Mouse (Mus musculus): ENCODE data around the gene Rab20.

Rab20 gene

GRCm38 (mm10) chr8:11452152-11452551 lies 26.4 kb downstream of the Rab20 start:
- DNase-seq: no peak

GRCm38 (mm10) chr8:11450184-11451113 lies 28.1 kb downstream of the Rab20 start:
- DNase-seq: peak; percentile 9

- DNase-seq: no peak
Measured at GRCm38 (mm10) chr8:11447910-11448570, 30.5 kb downstream of the Rab20 start.

- no peak for DNase-seq
Measured at GRCm38 (mm10) chr8:11445790-11446189, 32.7 kb downstream of the Rab20 start.

GRCm38 (mm10) chr8:11444216-11444615 lies 34.3 kb downstream of the Rab20 start:
- DNase-seq: no peak

GRCm38 (mm10) chr8:11443611-11444010 lies 34.9 kb downstream of the Rab20 start:
- no peak for DNase-seq

- DNase-seq: no peak
Measured at GRCm38 (mm10) chr8:11441291-11441690, 37.2 kb downstream of the Rab20 start.

GRCm38 (mm10) chr8:11437862-11438261 lies 40.6 kb downstream of the Rab20 start:
- no peak for DNase-seq

GRCm38 (mm10) chr8:11430688-11431087 lies 47.8 kb downstream of the Rab20 start:
- DNase-seq: peak; percentile 24

- DNase-seq: no peak
Measured at GRCm38 (mm10) chr8:11423091-11423490, 55.4 kb downstream of the Rab20 start.

- DNase-seq: no peak
Measured at GRCm38 (mm10) chr8:11421968-11422367, 56.5 kb downstream of the Rab20 start.

- peak; percentile 46 for DNase-seq
Measured at GRCm38 (mm10) chr8:11421105-11421504, 57.4 kb downstream of the Rab20 start.

GRCm38 (mm10) chr8:11419645-11420044 lies 58.9 kb downstream of the Rab20 start:
- peak; percentile 53 for DNase-seq

- no peak for DNase-seq
Measured at GRCm38 (mm10) chr8:11419232-11419631, 59.3 kb downstream of the Rab20 start.

- no peak for DNase-seq
Measured at GRCm38 (mm10) chr8:11417762-11418161, 60.7 kb downstream of the Rab20 start.

- no peak for DNase-seq
Measured at GRCm38 (mm10) chr8:11415089-11415488, 63.4 kb downstream of the Rab20 start.

- no peak for DNase-seq
Measured at GRCm38 (mm10) chr8:11414304-11414703, 64.2 kb downstream of the Rab20 start.

GRCm38 (mm10) chr8:11412450-11412849 lies 66.1 kb downstream of the Rab20 start:
- no peak for DNase-seq

- DNase-seq: no peak
Measured at GRCm38 (mm10) chr8:11411504-11412124, 66.9 kb downstream of the Rab20 start.

GRCm38 (mm10) chr8:11405722-11406481 lies 72.6 kb downstream of the Rab20 start:
- DNase-seq: no peak

GRCm38 (mm10) chr8:11404614-11405013 lies 73.9 kb downstream of the Rab20 start:
- no peak for DNase-seq

- no peak for DNase-seq
Measured at GRCm38 (mm10) chr8:11403813-11404212, 74.7 kb downstream of the Rab20 start.

Data from thymus, postnatal 25 days (tissue).